In the genomic region with DNA sequence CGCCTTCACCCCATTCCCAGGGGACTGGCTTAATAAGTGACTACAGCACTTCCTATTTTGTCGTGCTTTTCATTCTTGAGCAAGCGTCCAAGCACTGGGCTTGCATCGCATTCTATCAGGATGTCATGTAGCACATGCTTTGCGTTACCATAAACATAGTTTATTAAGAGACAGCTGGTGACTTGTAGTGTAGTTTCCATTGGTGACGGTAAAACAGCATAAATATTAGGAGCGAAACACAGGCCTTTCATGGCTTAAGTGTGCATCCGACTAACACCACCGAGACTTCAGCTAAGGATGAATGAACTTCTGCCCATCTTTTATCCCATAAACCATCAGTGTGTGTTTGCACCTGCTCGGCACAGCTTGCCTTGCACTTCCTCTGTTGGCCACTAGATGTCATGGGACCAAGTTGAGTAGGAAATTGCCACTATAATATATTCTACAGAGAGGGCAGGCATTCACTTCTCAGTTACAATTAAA, we compare ENCODE assay signal across 8 mouse cellular contexts. TPM values are rescaled to one million over a fixed set of nuclear protein-coding genes. Genes with fewer than 3 reads are reported as not detected.
DNase-seq lines count a peak whose midpoint lies in the region; ATAC-seq and TF ChIP-seq lines count a peak whose summit lies in the region.

No protein-coding gene starts in this region.

- H3K36me3 ChIP-seq in MEL (ENCODE audit: control insufficient read depth in 1 of 2, insufficient read depth in 2 of 2, low read length in 2 of 2), result no peaks in the 10 kb centered on the region
- H3K36me3 ChIP-seq in kidney, embryonic 15.5 days, result no peaks in the 10 kb centered on the region
- no peaks in the 10 kb centered on the region for H3K36me3 ChIP-seq in liver, embryonic 13.5 days
- H3K36me3 ChIP-seq in neural tube, embryonic 15.5 days, result no peaks in the 10 kb centered on the region

- no peak overlapping the region for H3K4me2 ChIP-seq in kidney, embryonic 15.5 days
- no peak overlapping the region for H3K4me2 ChIP-seq in liver, embryonic 13.5 days
- no peak overlapping the region for H3K4me2 ChIP-seq in neural tube, embryonic 15.5 days

- no peaks in the 10 kb centered on the region for H3K4me1 ChIP-seq in MEL (ENCODE audit: control insufficient read depth in 1 of 2, insufficient read depth in 2 of 2, low read length in 2 of 2)
- peaks cover 11% of the 10 kb centered on the region for H3K4me1 ChIP-seq in kidney, embryonic 15.5 days
- no peaks in the 10 kb centered on the region for H3K4me1 ChIP-seq in liver, embryonic 13.5 days (replicated peaks)
- H3K4me1 ChIP-seq in neural tube, embryonic 15.5 days, result no peaks in the 10 kb centered on the region

- H3K79me2 ChIP-seq in MEL (ENCODE audit: control insufficient read depth, insufficient read depth, low read length, poor library complexity), result no peaks in the 10 kb centered on the region

- H3K27ac ChIP-seq in MEL (ENCODE audit: control insufficient read depth, low read depth, low read length), result no peak overlapping the region
- no peak overlapping the region for H3K27ac ChIP-seq in kidney, embryonic 15.5 days
- no peak overlapping the region for H3K27ac ChIP-seq in liver, embryonic 13.5 days
- H3K27ac ChIP-seq in neural tube, embryonic 15.5 days (replicated peaks), result no peak overlapping the region

- H3K4me3 ChIP-seq in MEL (ENCODE audit: control insufficient read depth in 1 of 2, insufficient read depth in 1 of 2, low read depth in 2 of 2, low read length in 2 of 2), result no peak overlapping the region
- H3K4me3 ChIP-seq in kidney, embryonic 15.5 days (replicated peaks), result no peak overlapping the region
- H3K4me3 ChIP-seq in liver, embryonic 13.5 days (replicated peaks), result no peak overlapping the region
- H3K4me3 ChIP-seq in neural tube, embryonic 15.5 days (replicated peaks), result no peak overlapping the region

- DNase-seq in 3T3-L1 (ENCODE audit: low read depth, low spot score) (peak; percentile 69), MEL (ENCODE audit: low read depth, low spot score) (peak; percentile 64)
- DNase-seq in cerebellum, adult 8-10 months, result peak; percentile 53
- DNase-seq in frontal cortex, postnatal 14 days (ENCODE audit: low spot score in 2 of 2), result peak; percentile 34 to 77
- DNase-seq in liver, embryonic 13.5 days, result peak; percentile 18
- DNase-seq in thymus, postnatal 4 days, result peak; percentile 78

- no peak for TF ChIP-seq EP300 in MEL (IDR thresholded peaks at IDR 0.05; ENCODE audit: low read depth in 1 of 2, low read length in 2 of 2)

- H3K9ac ChIP-seq in MEL (ENCODE audit: control insufficient read depth, low read depth, low read length, poor library complexity, severe bottlenecking), result no peak overlapping the region
- no peak overlapping the region for H3K9ac ChIP-seq in kidney, embryonic 15.5 days
- H3K9ac ChIP-seq in liver, embryonic 13.5 days, result no peak overlapping the region
- H3K9ac ChIP-seq in neural tube, embryonic 15.5 days (replicated peaks), result no peak overlapping the region

- H3K27me3 ChIP-seq in MEL (ENCODE audit: control insufficient read depth in 1 of 2, insufficient read depth in 2 of 2, low read length in 2 of 2), result no peaks in the 10 kb centered on the region
- peaks cover 4% of the 10 kb centered on the region; the same call in 1 of the 2 replicates for H3K27me3 ChIP-seq in kidney, embryonic 15.5 days
- peaks cover 3% of the 10 kb centered on the region for H3K27me3 ChIP-seq in liver, embryonic 13.5 days
- peaks cover 8% of the 10 kb centered on the region; the same call in 1 of the 2 replicates for H3K27me3 ChIP-seq in neural tube, embryonic 15.5 days (replicated peaks)

- peak; percentile 80 to 99 (median 84) for TF ChIP-seq CTCF in MEL (IDR thresholded peaks at IDR 0.05 in 2 of 3, conservative IDR thresholded peaks at IDR 0.05 in 1 of 3; ENCODE audit: control insufficient read depth in 1 of 3, insufficient read depth in 1 of 3, low read depth in 2 of 3, low read length in 3 of 3, poor library complexity in 1 of 3, severe bottlenecking in 1 of 3)

- peak; percentile 70 for TF ChIP-seq RAD21 in MEL (IDR thresholded peaks at IDR 0.05; ENCODE audit: low read depth, low read length)

- WGBS in kidney, embryonic 15.5 days, result 36% methylated on average over 10 of the region's 10 CpGs
- WGBS in liver, embryonic 13.5 days (ENCODE audit: insufficient replicate concordance), result 38% methylated on average over 10 of the region's 10 CpGs
- 38% methylated on average over 10 of the region's 10 CpGs for WGBS in neural tube, embryonic 15.5 days

- no peaks in the 10 kb centered on the region for H3K9me3 ChIP-seq in MEL (replicated peaks; ENCODE audit: insufficient read depth, low read length)
- H3K9me3 ChIP-seq in kidney, embryonic 15.5 days (replicated peaks), result no peaks in the 10 kb centered on the region
- H3K9me3 ChIP-seq in liver, embryonic 13.5 days (replicated peaks), result no peaks in the 10 kb centered on the region
- H3K9me3 ChIP-seq in neural tube, embryonic 15.5 days (replicated peaks), result no peaks in the 10 kb centered on the region

- 0 out of 2 replicates have a peak, but pooled peaks have one; percentile 12 for ATAC-seq in kidney, embryonic 15.5 days (replicated peaks; ENCODE audit: low FRiP score)
- ATAC-seq in liver, embryonic 13.5 days (ENCODE audit: low read depth), result no peak
- peak; percentile 45 for ATAC-seq in neural tube, embryonic 15.5 days (ENCODE audit: low FRiP score)

- no peak for TF ChIP-seq POLR2A in MEL (IDR thresholded peaks at IDR 0.05; ENCODE audit: control insufficient read depth in 1 of 2, insufficient read depth in 1 of 2, low read depth in 1 of 2, low read length in 2 of 2, poor library complexity in 1 of 2)

TF ChIP-seq in MEL, 35 proteins besides CTCF, POLR2A, EP300 and RAD21:
- TF ChIP-seq ZC3H11A (IDR thresholded peaks at IDR 0.05; ENCODE audit: low read depth, low read length) (peak; percentile 80), SMC3 (IDR thresholded peaks at IDR 0.05; ENCODE audit: low read depth, low read length) (peak; percentile 95), MAZ (IDR thresholded peaks at IDR 0.05; ENCODE audit: low read depth, low read length) (no peak)

RNA-seq across cellular contexts. Expression of gene Aldh1a3, which starts 7.2 kb away (rescaled TPM):
- total RNA-seq in MEL (2012; rRNA removed), result 13.4 and 31.8 TPM in 2 replicates
- 10 to 100 TPM in 1 of 2 experiments, not detected in 1; 43.4 TPM for polyA plus RNA-seq in MEL (2012; ENCODE audit: insufficient read depth in 1 of 2, insufficient read length in 2 of 2, low read depth in 1 of 2, low replicate concordance in 2 of 2, missing spikeins in 1 of 2)
- polyA plus RNA-seq in kidney, embryonic 15.5 days (2015; fragmentation: Nextera tagmentation; extraction: Ambion mirVana), result 38.0 and 41.0 TPM in 2 replicates
- polyA plus RNA-seq in liver, embryonic 13.5 days (2015; fragmentation: Nextera tagmentation; extraction: Ambion mirVana), result 1.3 and 1.5 TPM in 2 replicates
- polyA plus RNA-seq in neural tube, embryonic 15.5 days (2015; fragmentation: Nextera tagmentation; extraction: Ambion mirVana), result 3.5 and 3.6 TPM in 2 replicates

RNA-seq across cellular contexts. Expression of gene Lrrk1, which starts 46.3 kb away (rescaled TPM):
- 9.1 and 9.8 TPM in 2 replicates for total RNA-seq in MEL (2012; rRNA removed)
- polyA plus RNA-seq in MEL (2012; ENCODE audit: insufficient read depth in 1 of 2, insufficient read length in 2 of 2, low read depth in 1 of 2, low replicate concordance in 2 of 2, missing spikeins in 1 of 2), result 10 to 100 TPM in 1 of 2 experiments, not detected in 1; 19.1 TPM
- 15.2 and 17.2 TPM in 2 replicates for polyA plus RNA-seq in kidney, embryonic 15.5 days (2015; fragmentation: Nextera tagmentation; extraction: Ambion mirVana)
- 3.8 and 4.2 TPM in 2 replicates for polyA plus RNA-seq in liver, embryonic 13.5 days (2015; fragmentation: Nextera tagmentation; extraction: Ambion mirVana)
- polyA plus RNA-seq in neural tube, embryonic 15.5 days (2015; fragmentation: Nextera tagmentation; extraction: Ambion mirVana), result 5.1 and 8.2 TPM in 2 replicates

Comparison
In these comparisons a context has a peak if more than half of its experiments do, and no peak if none do; other contexts are left out.
1. DNase-seq: peak in every context shown above with its lines; median percentile 78 in thymus, postnatal 4 days; 69 in 3T3-L1; 64 in MEL; 56 in frontal cortex, postnatal 14 days; 53 in cerebellum, adult 8-10 months; 18 in liver, embryonic 13.5 days.